Mouse (Mus musculus) heart, embryonic 14.5 days (tissue): ENCODE data around the gene Gm16405. TPM values are rescaled to one million over a fixed set of nuclear protein-coding genes. Genes with fewer than 3 reads are reported as not detected.
"Not testable (repeated sequence)": the region's sequence is repeated elsewhere in the genome, so short reads cannot be mapped to it uniquely, and the experiment has no call there.

Experiments
- ATAC-seq: fragments of 200-750 bp; cut with Nextera tagmentation; 2 replicates; pipeline ENCODE4 v1.8.0; 2017; ENCODE audit warnings: low read depth, moderate TSS enrichment; ENCODE audit not compliant: insufficient number of reproducible peaks, insufficient read depth, low FRiP score
- H3K27ac ChIP-seq, 2 experiments: fragments of 200-500 bp in 1 of 2; fragments of 300-500 bp in 1 of 2; sonication (generic) in 1 of 2; replicated peaks in 1 of 2; 2 replicates each; pipeline ENCODE4 v1.5.1; 2012 to 2014; ENCODE audit warnings: low read depth in 2 of 2, low read length in 2 of 2, control low read depth in 1 of 2, mild to moderate bottlenecking in 1 of 2, mixed read lengths in 1 of 2; ENCODE audit not compliant: control insufficient read depth in 1 of 2, insufficient read depth in 1 of 2
- H3K27me3 ChIP-seq: fragments of 300-500 bp; sonication (generic); 2 replicates; pipeline ENCODE4 v1.6.1; 2014; ENCODE audit warnings: mild to moderate bottlenecking, low read length, control low read depth; ENCODE audit not compliant: control insufficient read depth, insufficient read depth
- H3K36me3 ChIP-seq: fragments of 300-500 bp; sonication (generic); 2 replicates; pipeline ENCODE4 v1.6.1; 2014; ENCODE audit warnings: mild to moderate bottlenecking, control low read depth, low read length, mixed read lengths; ENCODE audit not compliant: control insufficient read depth, insufficient read depth
- H3K4me1 ChIP-seq, 2 experiments: fragments of 200-500 bp in 1 of 2; fragments of 300-500 bp in 1 of 2; sonication (generic) in 1 of 2; 2 replicates each; pipeline ENCODE4 v1.6.1; 2012 to 2014; ENCODE audit warnings: low read length in 2 of 2, control low read depth in 1 of 2, mixed read lengths in 1 of 2; ENCODE audit not compliant: control insufficient read depth in 2 of 2, insufficient read depth in 2 of 2
- H3K4me2 ChIP-seq: fragments of 300-500 bp; sonication (generic); 2 replicates; pipeline ENCODE4 v1.6.1; 2014; ENCODE audit warnings: mild to moderate bottlenecking, low read length
- H3K4me3 ChIP-seq, 2 experiments: fragments of 200-500 bp in 1 of 2; fragments of 300-500 bp in 1 of 2; sonication (generic) in 1 of 2; 2 replicates each; pipeline ENCODE4 v1.5.1; 2012 to 2014; ENCODE audit warnings: low read length in 2 of 2, mild to moderate bottlenecking in 2 of 2, control low read depth in 1 of 2, low read depth in 1 of 2, moderate library complexity in 1 of 2; ENCODE audit not compliant: control insufficient read depth in 1 of 2, insufficient read depth in 1 of 2
- H3K9ac ChIP-seq: fragments of 300-500 bp; sonication (generic); 2 replicates; pipeline ENCODE4 v1.6.1; 2014; ENCODE audit warnings: mild to moderate bottlenecking, low read length
- H3K9me3 ChIP-seq: fragments of 300-500 bp; sonication (generic); 2 replicates; pipeline ENCODE4 v1.6.1; 2016; ENCODE audit warnings: low read length, control low read depth; ENCODE audit not compliant: control insufficient read depth
- WGBS: fragments of 180-500 bp; shearing (Covaris S2); extraction: QIAGEN DNeasy Blood & Tissue Kit; methylation state at CpG from one replicate; pipeline ENCODE4 v1.1.7; 2014; 5-methylcytosine and 5-hydroxymethylcytosine counted together
- polyA plus RNA-seq: library from polyadenylated mRNA; unstranded; fragments of >200 nt; fragmentation: Nextera tagmentation; extraction: Ambion mirVana; gene quantifications from 2 replicates; pipeline ENCODE4 v1.2.1, GENCODE M21; 2014

Gene Gm16405
- not detected in 2 replicates for polyA plus RNA-seq

DNA sequence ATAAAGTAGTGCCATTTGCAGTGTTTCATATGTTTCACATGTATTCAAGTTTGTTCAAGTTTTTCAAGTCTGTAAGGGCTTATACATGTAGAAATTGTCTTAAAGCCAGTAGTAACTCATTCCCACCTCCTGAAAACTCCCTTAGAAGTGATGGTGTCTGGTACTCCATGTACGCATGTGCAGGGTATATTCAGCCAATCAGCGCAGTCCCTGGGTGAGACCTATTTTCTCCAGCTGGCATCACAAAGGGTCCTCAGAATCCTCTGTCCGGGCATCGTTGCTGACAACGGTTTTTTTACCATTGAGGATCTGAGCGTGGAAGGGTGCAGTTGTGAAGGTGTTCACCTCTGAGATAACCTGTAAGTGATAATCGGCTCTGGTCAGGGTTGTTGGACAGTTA is at the start of gene Gm16405:
Gene Gm16405, plus strand, starts transcription at position 301 of the 400 bp plus-strand sequence.
- no CpG with 5 or more reads among the region's 7 CpGs for WGBS
- not testable (repeated sequence) for ATAC-seq, H3K9me3 ChIP-seq

More for the DNA sequence above, at the start of gene Gm16405:
- H3K27ac ChIP-seq, H3K4me2 ChIP-seq, H3K4me3 ChIP-seq, H3K36me3 ChIP-seq, H3K9ac ChIP-seq, H3K27me3 ChIP-seq, H3K4me1 ChIP-seq: not testable (repeated sequence)

Other genes starting within 250 kb of the Gm16405 start
- not detected in 2 replicates for gene Gm16430, start 91.0 kb downstream of the Gm16405 start, polyA plus RNA-seq